Mouse (Mus musculus) adipocyte (in vitro differentiated cells): ENCODE results near the gene Akap12.
A peak's percentile ranks its signal among the peaks of the same experiment; 100 is the strongest.

Experiments used
- DNase-seq: peaks from one replicate; pipeline ENCODE4 v3.0.0-alpha.2; 2016; ENCODE audit warnings: low spot score

Gene Akap12

GRCm38 (mm10) chr10:4404895-4405491 is 138.8 kb downstream of the Akap12 start:
- peak; percentile 71 for DNase-seq

- no peak for DNase-seq
These were observed 139.3 kb downstream of the Akap12 start for GRCm38 (mm10) chr10:4405511-4405910.

DNA sequence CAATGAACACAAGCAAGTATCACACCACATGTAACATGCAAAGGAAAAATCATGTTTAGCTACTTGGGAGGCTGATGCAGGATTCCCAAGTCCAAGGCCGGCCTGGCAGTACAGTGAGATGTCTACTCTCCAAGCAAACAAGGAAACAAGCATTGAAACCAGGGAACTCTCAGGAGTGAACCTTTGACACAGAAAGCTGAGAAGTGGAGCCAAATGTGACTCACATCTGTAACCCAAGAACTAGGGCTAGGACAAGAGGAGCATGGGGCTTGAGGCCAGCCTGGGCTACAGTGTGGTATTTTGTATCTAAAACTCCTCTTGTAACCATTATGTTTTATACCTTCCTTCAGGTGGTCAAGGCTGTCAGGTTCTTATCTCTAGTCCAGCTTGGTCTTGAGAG is 141.0 kb downstream of the Akap12 start:
- DNase-seq = peak; percentile 72
